Mouse (Mus musculus): Measurements from ENCODE around the gene Nav2.

- TF ChIP-seq CTCF (IDR thresholded peaks at IDR 0.05; ENCODE audit: low read depth, low read length) (no peak), POLR2AphosphoS5 (IDR thresholded peaks at IDR 0.05; ENCODE audit: insufficient replicate concordance, low read depth, low read length) (no peak), TAL1 (conservative IDR thresholded peaks at IDR 0.05; ENCODE audit: low read depth, low read length) (no peak)
Observed at GRCm38 (mm10) chr7:49282446-49282845, 373.9 kb downstream of the Nav2 start.
